Mouse (Mus musculus): ENCODE measurements at regions not wholly inside any gene's neighbourhood (a gene's known extent, or its start where the extent isn't known, plus 50 kb on each side); places are given as distances from the start of the nearest gene placed in this dataset.

- DNase-seq, result no peak
These were observed 372.6 kb downstream of the Eipr1 start for GRCm38 (mm10) chr12:29124079-29124668.

GRCm38 (mm10) chr12:29128844-29129243, 377.2 kb downstream of the Eipr1 start:
- DNase-seq, result peak; percentile 17

GRCm38 (mm10) chr12:29129331-29129730, 377.7 kb downstream of the Eipr1 start:
- DNase-seq, result no peak

GRCm38 (mm10) chr12:29134326-29134725, 382.7 kb downstream of the Eipr1 start:
- no peak for DNase-seq

- DNase-seq, result no peak
These were observed 385.3 kb downstream of the Eipr1 start for GRCm38 (mm10) chr12:29136850-29137268.

- DNase-seq, result no peak
These were observed 385.9 kb downstream of the Eipr1 start for GRCm38 (mm10) chr12:29137455-29137854.

- DNase-seq, result no peak
These were observed 387.6 kb upstream of the Myt1l start for GRCm38 (mm10) chr12:29140576-29140975.

- DNase-seq, result no peak
These were observed 387.1 kb upstream of the Myt1l start for GRCm38 (mm10) chr12:29141132-29141531.

- DNase-seq, result no peak
These were observed 386.3 kb upstream of the Myt1l start for GRCm38 (mm10) chr12:29141855-29142254.

GRCm38 (mm10) chr12:29143297-29143696, 384.9 kb upstream of the Myt1l start:
- no peak for DNase-seq

GRCm38 (mm10) chr12:29160920-29161319, 367.3 kb upstream of the Myt1l start:
- no peak for DNase-seq

GRCm38 (mm10) chr12:29161546-29161945, 366.6 kb upstream of the Myt1l start:
- no peak for DNase-seq

GRCm38 (mm10) chr12:29164701-29165100, 363.5 kb upstream of the Myt1l start:
- no peak for DNase-seq

- DNase-seq, result no peak
These were observed 361.9 kb upstream of the Myt1l start for GRCm38 (mm10) chr12:29166316-29166715.

- DNase-seq, result no peak
These were observed 360.3 kb upstream of the Myt1l start for GRCm38 (mm10) chr12:29167922-29168321.

- no peak for DNase-seq
These were observed 352.3 kb upstream of the Myt1l start for GRCm38 (mm10) chr12:29175698-29176440.

GRCm38 (mm10) chr12:29177145-29177544, 351.0 kb upstream of the Myt1l start:
- DNase-seq, result no peak

- DNase-seq, result no peak
These were observed 349.9 kb upstream of the Myt1l start for GRCm38 (mm10) chr12:29178168-29178895.

GRCm38 (mm10) chr12:29179405-29179804, 348.8 kb upstream of the Myt1l start:
- no peak for DNase-seq

GRCm38 (mm10) chr12:29180576-29180975, 347.6 kb upstream of the Myt1l start:
- DNase-seq, result no peak

- no peak for DNase-seq
These were observed 340.6 kb upstream of the Myt1l start for GRCm38 (mm10) chr12:29187619-29188018.

GRCm38 (mm10) chr12:29192391-29192790, 335.8 kb upstream of the Myt1l start:
- no peak for DNase-seq

GRCm38 (mm10) chr12:29211946-29212345, 316.2 kb upstream of the Myt1l start:
- no peak for DNase-seq

- no peak for DNase-seq
These were observed 314.6 kb upstream of the Myt1l start for GRCm38 (mm10) chr12:29213625-29214024.
